Comparison of ENCODE assay signal across 8 mouse cellular contexts in the genomic region with DNA sequence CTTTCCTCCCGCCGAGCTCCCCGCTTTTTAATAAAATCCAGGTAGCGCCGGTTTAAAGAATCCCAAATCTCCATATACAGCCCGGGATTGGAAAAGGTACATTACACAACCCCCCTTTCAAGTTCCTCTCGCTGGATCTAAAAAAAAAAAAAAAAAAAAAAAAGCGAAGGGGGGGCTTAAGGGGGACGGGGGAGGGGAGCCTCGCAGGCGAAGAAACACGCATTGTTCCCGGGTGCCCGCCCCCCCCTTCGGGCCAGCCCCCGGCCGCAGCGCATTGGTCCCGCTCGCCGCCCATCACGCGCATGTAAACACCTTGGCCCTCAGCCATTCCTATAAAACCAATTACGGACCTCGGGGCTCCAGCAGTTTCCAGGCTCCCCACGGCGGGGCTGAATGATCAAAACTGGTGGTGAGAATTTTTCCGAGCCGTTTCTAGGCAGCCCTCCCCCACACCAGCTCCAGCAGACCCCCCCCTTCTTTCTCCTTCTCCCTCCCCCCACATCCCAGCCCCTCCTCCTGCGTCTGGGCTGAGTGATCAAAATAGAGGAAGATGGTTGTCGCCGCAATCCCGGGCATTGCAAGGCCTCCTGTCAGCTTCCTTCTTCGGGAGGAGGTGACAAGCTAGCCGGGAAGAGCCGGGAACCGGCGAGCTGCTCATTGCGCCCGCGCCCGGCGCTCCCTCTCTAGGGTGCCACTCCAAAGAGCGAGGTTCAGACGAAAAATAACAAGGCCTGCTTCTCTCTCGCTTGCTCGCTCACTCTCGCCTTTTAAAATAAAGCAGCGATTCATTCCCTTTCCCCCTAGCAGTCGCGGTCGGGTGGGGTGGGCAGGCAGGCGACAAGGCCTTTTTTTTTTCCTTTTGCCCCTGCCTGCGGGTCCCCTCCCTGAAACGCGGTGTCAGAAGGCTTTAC. TPM values are rescaled to one million over a fixed set of nuclear protein-coding genes. Genes with fewer than 3 reads are reported as not detected.
DNase-seq lines count a peak whose midpoint lies in the region; ATAC-seq and TF ChIP-seq lines count a peak whose summit lies in the region.

Gene Tnrc18, minus strand, starts transcription at position 139 of the 911 bp plus-strand sequence.

- peak; percentile 95 for TF ChIP-seq POLR2A in liver, adult 2 months (IDR thresholded peaks at IDR 0.05; ENCODE audit: extremely low read depth, insufficient read depth, low read length)
- peak; percentile 61 for TF ChIP-seq POLR2A in myocyte (IDR thresholded peaks at IDR 0.05; ENCODE audit: insufficient read length, low read depth)

- peak within 1 kb of the TSS; percentile 87 for H3K4me3 ChIP-seq in heart, embryonic 12.5 days
- H3K4me3 ChIP-seq in kidney, postnatal 0 days (replicated peaks; ENCODE audit: low read depth, low read length) = peak within 1 kb of the TSS; percentile 93
- H3K4me3 ChIP-seq in liver, adult 2 months (ENCODE audit: insufficient read depth, low read depth, low read length) = peak within 1 kb of the TSS; percentile 94
- peak within 1 kb of the TSS; percentile 99 for H3K4me3 ChIP-seq in myocyte
- H3K4me3 ChIP-seq in stomach, embryonic 14.5 days (ENCODE audit: low read depth, low read length) = peak within 1 kb of the TSS; percentile 99

- peak within 1 kb of the TSS; percentile 100 for H3K9ac ChIP-seq in heart, embryonic 12.5 days
- H3K9ac ChIP-seq in kidney, postnatal 0 days (ENCODE audit: low read depth, low read length) = peak within 1 kb of the TSS; percentile 98
- H3K9ac ChIP-seq in liver, adult 2 months (ENCODE audit: low read depth, low read length) = peak within 1 kb of the TSS; percentile 98
- peak within 1 kb of the TSS; percentile 100 for H3K9ac ChIP-seq in stomach, embryonic 14.5 days (replicated peaks; ENCODE audit: low read depth, low read length)

- peak within 1 kb of the TSS; percentile 92 for H3ac ChIP-seq in myocyte (ENCODE audit: control insufficient read depth, insufficient read length)

- H3K4me1 ChIP-seq in heart, embryonic 12.5 days (replicated peaks) = peaks cover 9% of the 10 kb centered on the region
- peaks cover 9% of the 10 kb centered on the region for H3K4me1 ChIP-seq in kidney, postnatal 0 days (replicated peaks; ENCODE audit: insufficient read depth, low read length)
- peaks cover 5% of the 10 kb centered on the region for H3K4me1 ChIP-seq in liver, adult 2 months (ENCODE audit: control insufficient read depth, insufficient read depth, low read length)
- H3K4me1 ChIP-seq in stomach, embryonic 14.5 days (ENCODE audit: control insufficient read depth, insufficient read depth, low read length) = peaks cover 6% of the 10 kb centered on the region

- TF ChIP-seq CTCF in kidney, postnatal 0 days (IDR thresholded peaks at IDR 0.05; ENCODE audit: low read depth) = no peak
- no peak for TF ChIP-seq CTCF in liver, adult 2 months (IDR thresholded peaks at IDR 0.05; ENCODE audit: low read depth, low read length)

- no peaks in the 10 kb centered on the region for H3K9me3 ChIP-seq in heart, embryonic 12.5 days (replicated peaks)
- H3K9me3 ChIP-seq in kidney, postnatal 0 days (replicated peaks; ENCODE audit: low read length) = no peaks in the 10 kb centered on the region
- no peaks in the 10 kb centered on the region for H3K9me3 ChIP-seq in stomach, embryonic 14.5 days (ENCODE audit: control insufficient read depth, low read depth, low read length)

- peak; percentile 78 to 83 for DNase-seq in spleen, adult 18-20 months
- no peak for DNase-seq in spleen, adult 12 weeks (ENCODE audit: low spot score)
- DNase-seq in fat pad, adult 2 months (ENCODE audit: extremely low read depth, low read depth, low spot score) = peak; percentile 74
- peak; percentile 100 for DNase-seq in kidney, postnatal 0 days (ENCODE audit: low spot score)
- DNase-seq in liver, adult 2 months (ENCODE audit: extremely low read depth, low read depth, low spot score) = peak; percentile 91

- peak; percentile 76 for ATAC-seq in heart, embryonic 12.5 days (ENCODE audit: insufficient number of reproducible peaks, low FRiP score)
- ATAC-seq in kidney, postnatal 0 days (replicated peaks; ENCODE audit: low FRiP score, low read depth) = peak; percentile 68
- ATAC-seq in stomach, embryonic 14.5 days (ENCODE audit: insufficient number of reproducible peaks, insufficient read depth, low FRiP score, low read depth) = peak; percentile 78

- H3K4me2 ChIP-seq in heart, embryonic 12.5 days = peak within 1 kb of the TSS; percentile 89
- H3K4me2 ChIP-seq in kidney, postnatal 0 days (ENCODE audit: low read length) = peak within 1 kb of the TSS; percentile 84
- peak within 1 kb of the TSS; percentile 92 for H3K4me2 ChIP-seq in myocyte (ENCODE audit: low read depth)
- peak within 1 kb of the TSS; percentile 86 for H3K4me2 ChIP-seq in stomach, embryonic 14.5 days (replicated peaks; ENCODE audit: low read depth, low read length)

- H3K36me3 ChIP-seq in heart, embryonic 12.5 days = no peaks in the 10 kb centered on the region
- no peaks in the 10 kb centered on the region for H3K36me3 ChIP-seq in kidney, postnatal 0 days (ENCODE audit: insufficient read depth, low read length)
- H3K36me3 ChIP-seq in liver, adult 2 months (ENCODE audit: control insufficient read depth, insufficient read depth, low read length) = no peaks in the 10 kb centered on the region
- H3K36me3 ChIP-seq in myocyte (ENCODE audit: control insufficient read depth, insufficient read depth) = no peaks in the 10 kb centered on the region
- no peaks in the 10 kb centered on the region; the same call in 1 of the 2 replicates for H3K36me3 ChIP-seq in stomach, embryonic 14.5 days (ENCODE audit: control insufficient read depth, insufficient read depth, low read length)

- WGBS in heart, embryonic 12.5 days = under 1% methylated on average over 55 of the region's 56 CpGs
- WGBS in kidney, postnatal 0 days = under 1% methylated on average over 55 of the region's 56 CpGs
- WGBS in liver, adult 2 months = under 1% methylated on average over 56 of the region's 56 CpGs
- under 1% methylated on average over 54 of the region's 56 CpGs for WGBS in stomach, embryonic 14.5 days

- H3K79me2 ChIP-seq in liver, adult 2 months (ENCODE audit: control insufficient read depth, insufficient read depth, low read length) = peaks cover 13% of the 10 kb centered on the region; the same call in 1 of the 2 replicates
- peaks cover 66% of the 10 kb centered on the region for H3K79me2 ChIP-seq in myocyte (ENCODE audit: control insufficient read depth, insufficient read depth)

- H3K27me3 ChIP-seq in heart, embryonic 12.5 days (replicated peaks) = no peaks in the 10 kb centered on the region
- no peaks in the 10 kb centered on the region for H3K27me3 ChIP-seq in kidney, postnatal 0 days (ENCODE audit: insufficient read depth, low read length)
- H3K27me3 ChIP-seq in liver, adult 2 months (ENCODE audit: control insufficient read depth, insufficient read depth, low read length) = no peaks in the 10 kb centered on the region
- H3K27me3 ChIP-seq in myocyte (ENCODE audit: control insufficient read depth, insufficient read depth, insufficient read length) = no peaks in the 10 kb centered on the region
- H3K27me3 ChIP-seq in stomach, embryonic 14.5 days (ENCODE audit: control insufficient read depth, insufficient read depth, low read length) = no peaks in the 10 kb centered on the region

- H3K27ac ChIP-seq in heart, embryonic 12.5 days (ENCODE audit: poor library complexity, severe bottlenecking) = peak within 1 kb of the TSS; percentile 100
- H3K27ac ChIP-seq in kidney, postnatal 0 days = peak within 1 kb of the TSS; percentile 100
- H3K27ac ChIP-seq in liver, adult 2 months (replicated peaks; ENCODE audit: insufficient read depth, low read depth, low read length) = peak within 1 kb of the TSS; percentile 96
- H3K27ac ChIP-seq in stomach, embryonic 14.5 days (ENCODE audit: low read length) = peak within 1 kb of the TSS; percentile 100

TF ChIP-seq in myocyte, 11 proteins besides CTCF, POLR2A, EP300 and RAD21:
- no peak for TF ChIP-seq SRF (IDR thresholded peaks at IDR 0.05; ENCODE audit: control insufficient read depth, insufficient read length, low read depth)
- no peak for TF ChIP-seq MYOD1 (IDR thresholded peaks at IDR 0.05; ENCODE audit: control insufficient read depth in 1 of 3, insufficient read length in 2 of 3, low read depth in 2 of 3)
- no peak for TF ChIP-seq USF1 (IDR thresholded peaks at IDR 0.05; ENCODE audit: low read depth)
- no peak for TF ChIP-seq REST (IDR thresholded peaks at IDR 0.05; ENCODE audit: insufficient read depth, insufficient read length)
- no peak for TF ChIP-seq E2F4 (IDR thresholded peaks at IDR 0.05; ENCODE audit: insufficient read depth)
- no peak for TF ChIP-seq TCF3 (IDR thresholded peaks at IDR 0.05; ENCODE audit: insufficient read length, low read depth)
- TF ChIP-seq POLR2AphosphoS2 (IDR thresholded peaks at IDR 0.05; ENCODE audit: insufficient read length, low read depth) = no peak
- TF ChIP-seq CEBPB (IDR thresholded peaks at IDR 0.05; ENCODE audit: insufficient read depth, poor library complexity, severe bottlenecking) = no peak
- no peak for TF ChIP-seq MAX (IDR thresholded peaks at IDR 0.05; ENCODE audit: low read depth)
- no peak for TF ChIP-seq MYOG (IDR thresholded peaks at IDR 0.05; ENCODE audit: control insufficient read depth in 1 of 3, insufficient read depth in 1 of 3, insufficient read length in 2 of 3, low read depth in 2 of 3)
- TF ChIP-seq TCF12 (IDR thresholded peaks at IDR 0.05; ENCODE audit: insufficient read depth, poor library complexity, severe bottlenecking) = no peak
TF ChIP-seq in myocyte: peak in this region for 0.

RNA-seq across cellular contexts. Expression of gene Tnrc18, which starts in this region (rescaled TPM):
- polyA plus RNA-seq in heart, embryonic 12.5 days (2016; fragmentation: Nextera tagmentation; extraction: Ambion mirVana) = 31.7 and 34.7 TPM in 2 replicates
- 16.3 and 18.4 TPM in 2 replicates for polyA plus RNA-seq in kidney, postnatal 0 days (2015; fragmentation: Nextera tagmentation; extraction: Ambion mirVana)
- total RNA-seq in liver, adult 2 months (2014; rRNA removed) = 4.0 and 9.0 TPM in 2 replicates
- polyA plus RNA-seq in liver, adult 2 months (2012; rRNA removed) = 14.5 and 17.8 TPM in 2 replicates
- polyA plus RNA-seq in myocyte (2012; fragmentation: generic; extraction: Trizol) = 26.2 TPM
- polyA plus RNA-seq in stomach, embryonic 14.5 days (2014; fragmentation: Nextera tagmentation; extraction: Ambion mirVana) = 36.0 and 41.2 TPM in 2 replicates
